Mouse (Mus musculus): ENCODE measurements around the gene Olfr1416.
"Not testable (repeated sequence)": the region's sequence is repeated elsewhere in the genome, so short reads cannot be mapped to it uniquely, and the experiment has no call there.

The Olfr1416 gene

GRCm38 (mm10) chr1:92485013-92485412, at the start of gene Olfr1416:
TSS of gene Olfr1416 (minus strand) at chr1:92485113.
- DNase-seq (ENCODE audit: low spot score in 2 of 2): no peak

DNA sequence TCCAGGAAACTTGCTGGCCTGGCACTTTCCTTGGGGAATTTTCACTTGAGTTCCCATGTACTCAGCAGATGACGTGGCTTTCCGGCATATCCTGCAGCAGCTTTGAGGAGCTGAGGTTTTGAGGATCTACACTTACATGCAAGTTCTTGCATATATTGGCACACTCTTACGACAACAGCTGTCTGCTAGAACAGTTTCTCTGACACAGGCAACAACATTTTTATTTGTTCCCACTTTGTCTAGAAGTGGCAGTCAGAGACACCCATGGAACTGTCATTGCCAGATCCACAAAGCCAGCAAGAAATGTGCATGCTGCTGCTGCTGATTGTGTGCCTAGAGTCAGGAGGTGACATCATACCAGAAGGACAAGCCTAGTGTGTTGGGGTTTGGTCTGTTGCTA, 38.9 kb upstream of the Olfr1416 start:
- no peak for DNase-seq (ENCODE audit: low spot score in 2 of 2)

DNA sequence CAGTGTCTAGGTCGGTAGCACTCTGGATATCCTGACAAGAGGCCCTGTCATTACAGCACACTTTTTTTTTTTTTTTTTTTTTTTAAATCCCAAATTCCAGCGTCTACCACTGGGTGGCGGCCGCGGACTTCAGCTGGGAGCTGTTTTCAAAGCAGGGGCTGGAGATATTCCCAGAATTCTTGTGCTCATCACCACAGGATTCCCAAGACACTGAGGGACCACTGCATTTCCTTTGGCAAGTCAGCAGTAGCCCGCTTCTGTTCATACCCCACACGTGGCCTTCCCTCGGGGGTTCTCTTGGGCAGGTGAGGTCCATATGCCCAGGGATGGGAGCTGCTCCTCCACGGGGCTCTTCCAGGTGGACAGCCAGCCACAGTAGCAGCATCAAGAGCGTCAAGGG, 36.5 kb upstream of the Olfr1416 start:
- peak; percentile 39 to 62 for DNase-seq (ENCODE audit: low spot score in 2 of 2)

DNA sequence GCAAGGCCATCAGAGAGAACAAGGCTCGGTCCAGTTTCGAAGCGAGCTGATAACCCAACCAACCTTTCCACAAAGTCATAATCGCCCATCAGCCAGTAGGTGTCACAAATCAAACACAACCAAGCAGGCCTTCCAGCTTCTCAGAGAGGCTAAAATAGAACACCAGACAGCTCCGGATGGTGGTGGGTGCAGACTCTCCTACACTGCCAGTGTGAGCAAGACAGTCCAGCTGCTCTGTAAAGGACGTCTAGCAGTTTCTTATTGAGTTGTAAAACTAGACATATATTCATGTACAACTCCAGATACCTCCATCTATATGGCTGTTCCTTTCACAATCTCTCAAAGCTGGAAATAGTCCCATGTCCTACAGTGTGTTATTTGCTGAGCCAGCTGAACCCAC, 34.1 kb upstream of the Olfr1416 start:
- DNase-seq (ENCODE audit: low spot score in 2 of 2): no peak

DNA sequence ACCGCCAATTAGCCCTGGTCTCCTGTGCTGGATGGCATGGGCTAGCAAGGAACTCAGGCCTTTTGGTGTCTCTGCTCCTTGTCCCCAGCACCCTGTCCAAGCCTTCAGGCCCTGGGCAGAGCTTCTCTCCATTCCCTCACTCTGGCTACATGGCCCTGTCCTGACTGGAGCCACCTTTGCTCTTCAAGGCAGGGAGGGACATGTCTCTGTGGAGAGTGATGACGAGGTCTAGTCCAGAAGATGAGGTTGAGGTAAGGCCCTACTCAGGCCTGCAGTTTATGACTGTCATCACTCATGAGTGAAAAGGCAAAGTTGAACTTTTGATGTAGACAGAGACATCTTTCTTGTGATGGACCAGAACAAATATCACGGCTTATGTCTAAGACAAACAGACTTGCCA, 33.6 kb upstream of the Olfr1416 start, which contains the start of gene Olfr1414:
Gene Olfr1414 (minus strand): TSS at position 101 of the 400 bp plus-strand sequence.
- DNase-seq (ENCODE audit: low spot score in 2 of 2): no peak

DNA sequence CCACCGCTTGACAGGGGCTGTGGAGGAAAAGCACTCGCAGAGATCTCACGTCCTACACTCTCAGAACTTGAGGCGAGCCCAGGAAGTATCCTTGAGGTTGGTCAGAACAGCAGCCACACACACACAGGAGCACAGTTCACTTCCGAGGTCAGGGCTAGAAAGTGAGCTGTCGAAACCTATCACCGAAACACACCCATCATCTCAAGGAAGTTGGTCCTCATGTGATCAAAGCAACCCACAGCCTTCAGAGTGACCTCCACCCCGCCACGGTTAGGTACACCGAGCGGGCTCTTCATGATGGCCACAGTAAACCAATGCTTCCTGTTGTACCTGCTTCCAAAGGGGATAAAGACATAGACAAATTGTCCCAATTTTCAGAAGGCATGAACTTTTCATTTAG, 30.5 kb upstream of the Olfr1416 start:
- no peak for DNase-seq (ENCODE audit: low spot score in 2 of 2)

DNA sequence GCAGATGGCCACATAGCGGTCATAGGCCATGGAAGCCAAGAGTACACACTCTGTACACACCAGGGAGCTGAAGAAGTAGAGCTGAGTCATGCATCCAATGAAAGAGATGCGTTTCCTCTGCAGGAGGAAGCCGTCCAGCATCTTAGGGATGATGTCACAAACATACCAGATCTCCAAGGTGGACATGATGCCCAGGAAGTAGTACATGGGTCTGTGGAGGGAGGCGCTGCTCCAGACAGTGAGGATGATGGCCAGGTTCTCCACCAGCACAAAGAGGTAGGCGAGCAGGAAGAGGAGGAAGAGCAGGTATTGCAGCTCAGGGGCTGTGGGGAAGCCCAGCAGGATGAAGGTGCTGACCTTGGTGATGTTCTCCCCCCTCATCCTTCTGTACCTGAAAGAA, 26.7 kb upstream of the Olfr1416 start:
- DNase-seq (ENCODE audit: low spot score in 2 of 2): not testable (repeated sequence)

GRCm38 (mm10) chr1:92496001-92496400, 11.1 kb upstream of the Olfr1416 start, which contains the start of gene Olfr1415:
TSS of gene Olfr1415 (minus strand) at chr1:92496101.
- no peak for DNase-seq (ENCODE audit: low spot score in 2 of 2)

DNA sequence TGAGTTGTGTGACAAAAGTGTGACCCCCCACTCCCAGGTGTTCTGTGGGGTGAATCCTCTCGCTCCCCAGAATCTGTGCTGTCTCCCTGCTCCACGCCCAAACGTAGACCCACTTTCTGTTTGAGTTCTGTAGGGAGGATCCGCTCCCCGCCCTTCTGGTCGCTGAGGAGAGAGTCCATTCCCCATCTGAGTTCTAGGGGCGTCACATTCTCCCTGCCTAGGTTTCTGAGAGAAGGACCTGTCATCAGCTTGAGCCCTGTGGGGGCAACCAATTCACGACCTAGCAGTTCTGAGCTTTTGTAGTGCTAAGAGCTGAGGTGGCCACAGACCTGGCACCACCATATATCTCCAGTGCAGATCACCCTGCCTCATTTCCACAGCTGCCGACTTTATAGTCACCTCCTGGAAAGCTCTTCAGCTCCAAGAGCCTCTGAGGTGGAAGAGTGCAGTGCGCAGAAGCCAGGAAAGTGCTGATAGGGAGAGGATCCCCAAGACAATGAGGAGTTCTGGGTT, 10.8 kb downstream of the Olfr1416 start:
- DNase-seq (ENCODE audit: low spot score in 2 of 2): no peak

GRCm38 (mm10) chr1:92473165-92474041, 11.5 kb downstream of the Olfr1416 start, which contains the start of gene Ndufa10:
TSS of gene Ndufa10 (minus strand) at chr1:92473860.
- DNase-seq (ENCODE audit: low spot score in 2 of 2): peak; percentile 83 to 96

GRCm38 (mm10) chr1:92468891-92469290, 16.0 kb downstream of the Olfr1416 start:
- DNase-seq (ENCODE audit: low spot score in 2 of 2): no peak

- no peak for DNase-seq (ENCODE audit: low spot score in 2 of 2)
These were observed 26.5 kb downstream of the Olfr1416 start for GRCm38 (mm10) chr1:92458416-92458815.

- DNase-seq (ENCODE audit: low spot score in 2 of 2): no peak
These were observed 27.2 kb downstream of the Olfr1416 start for GRCm38 (mm10) chr1:92457758-92458157.

DNA sequence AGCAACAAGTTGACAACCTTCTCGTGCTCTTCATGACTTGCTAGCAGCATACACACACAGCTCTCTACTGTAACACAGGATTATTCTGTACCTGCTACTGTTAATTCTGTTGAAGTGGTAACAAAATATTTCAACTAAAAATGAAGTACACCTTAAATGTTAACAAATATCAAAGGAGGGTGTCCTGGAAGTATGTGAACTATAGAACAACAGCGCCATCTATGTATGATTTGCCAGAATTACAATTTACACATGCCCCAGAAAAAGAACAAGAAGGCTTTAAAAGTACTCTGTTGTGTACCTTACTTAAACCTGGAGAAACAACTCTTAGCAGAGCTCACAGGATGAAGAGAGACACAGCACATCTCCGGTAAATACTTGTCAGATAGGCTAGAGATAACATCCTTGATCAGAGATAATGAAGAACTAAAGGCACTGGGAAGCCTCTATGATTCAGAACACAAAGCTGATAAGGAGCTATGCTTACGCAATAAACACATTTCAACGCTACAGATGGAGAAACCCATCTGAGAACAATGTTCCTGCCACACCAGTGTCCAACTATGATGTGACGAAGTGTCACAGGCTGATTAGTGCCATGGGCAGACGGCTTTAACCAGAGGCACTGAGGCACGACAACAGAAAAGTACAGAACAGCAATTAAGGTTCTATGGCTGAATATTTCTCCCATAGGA, 31.0 kb downstream of the Olfr1416 start:
- no peak for DNase-seq (ENCODE audit: low spot score in 2 of 2)

DNA sequence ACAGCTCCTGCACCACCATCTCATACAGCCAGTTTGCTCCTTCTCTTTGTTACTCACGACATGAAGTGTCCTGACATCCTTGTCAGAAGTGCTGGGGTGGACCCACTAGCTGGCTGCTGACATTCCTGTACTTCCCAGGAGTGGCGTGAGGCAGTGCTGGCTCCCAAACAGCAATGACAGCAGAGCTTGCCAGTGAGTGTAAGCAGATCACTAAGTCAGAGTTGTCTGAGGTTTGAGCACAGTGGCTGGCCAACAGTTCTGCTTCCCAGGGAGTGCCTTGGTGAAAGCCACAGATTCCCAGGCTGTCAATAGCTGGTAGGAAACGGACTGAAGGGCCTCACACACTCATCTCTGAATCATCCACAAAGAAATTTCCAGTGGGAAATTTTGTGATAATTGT, 36.6 kb downstream of the Olfr1416 start:
- DNase-seq (ENCODE audit: low spot score in 2 of 2): no peak

- no peak for DNase-seq (ENCODE audit: low spot score in 2 of 2)
These were observed 43.4 kb downstream of the Olfr1416 start for GRCm38 (mm10) chr1:92441453-92442063.

GRCm38 (mm10) chr1:92440066-92440750, 44.7 kb downstream of the Olfr1416 start:
- no peak for DNase-seq (ENCODE audit: low spot score in 2 of 2)

DNA sequence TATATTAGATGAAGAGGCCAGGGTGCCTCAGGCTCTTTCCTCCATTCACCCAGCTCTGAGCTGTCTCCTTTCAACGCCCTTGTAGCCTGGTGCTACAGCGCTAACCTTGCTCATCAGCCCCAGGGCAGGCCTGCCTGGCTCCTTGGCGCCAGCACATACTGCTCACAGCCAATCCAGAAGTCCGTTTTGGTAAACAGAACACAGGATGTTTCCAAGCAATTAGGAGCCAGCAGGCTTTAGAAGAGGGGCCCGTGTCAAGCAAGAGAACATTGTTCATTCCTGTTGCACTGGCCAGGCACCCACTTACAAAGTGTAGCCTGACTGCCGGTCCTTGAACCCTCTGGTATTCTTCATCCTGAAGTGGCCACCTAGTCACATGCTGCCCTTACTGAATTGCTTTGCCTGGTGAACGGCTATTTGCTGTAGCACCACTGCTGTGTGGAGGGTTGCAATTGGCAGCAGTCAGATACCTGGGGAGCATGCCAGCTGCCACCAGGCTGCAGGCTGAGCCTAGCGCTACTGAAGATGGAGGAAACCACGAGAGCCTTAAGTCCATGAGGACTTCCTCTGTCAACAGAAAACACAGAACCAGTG, 47.1 kb downstream of the Olfr1416 start:
- DNase-seq (ENCODE audit: low spot score in 2 of 2): peak in 1 of 2 experiments; percentile 66

- DNase-seq (ENCODE audit: low spot score in 2 of 2): peak in 1 of 2 experiments; percentile 45
These were observed 48.0 kb downstream of the Olfr1416 start for GRCm38 (mm10) chr1:92436831-92437321.

DNA sequence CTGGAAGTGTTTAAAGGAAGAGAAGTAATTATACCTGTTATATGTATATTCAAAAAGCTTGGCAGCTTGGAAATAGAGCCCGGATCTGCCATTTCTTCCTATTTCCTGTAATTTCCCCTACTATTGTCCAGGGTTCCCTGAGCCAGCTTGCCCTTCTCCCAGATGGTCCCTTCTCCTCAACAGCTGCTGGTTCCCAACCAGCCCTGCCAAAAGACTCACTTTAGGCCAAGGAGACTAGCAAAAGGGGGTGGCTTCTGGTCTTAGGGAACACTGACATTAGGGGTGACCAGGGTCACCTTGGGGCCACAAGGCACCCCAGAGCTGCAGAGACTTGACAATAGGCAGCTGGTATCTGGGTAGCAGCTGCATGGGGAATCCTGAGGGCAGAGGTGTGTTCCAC, 49.9 kb downstream of the Olfr1416 start:
- DNase-seq (ENCODE audit: low spot score in 2 of 2): no peak

- DNase-seq (ENCODE audit: low spot score in 2 of 2): peak in 1 of 2 experiments; percentile 7
These were observed 52.1 kb downstream of the Olfr1416 start for GRCm38 (mm10) chr1:92432791-92433190.
